Mouse (Mus musculus): ENCODE data around the gene Duxbl3.
A peak's percentile ranks its signal among the peaks of the same experiment; 100 is the strongest.
"Not testable (repeated sequence)": the region's sequence is repeated elsewhere in the genome, so short reads cannot be mapped to it uniquely, and the experiment has no call there.

The Duxbl3 gene

DNA sequence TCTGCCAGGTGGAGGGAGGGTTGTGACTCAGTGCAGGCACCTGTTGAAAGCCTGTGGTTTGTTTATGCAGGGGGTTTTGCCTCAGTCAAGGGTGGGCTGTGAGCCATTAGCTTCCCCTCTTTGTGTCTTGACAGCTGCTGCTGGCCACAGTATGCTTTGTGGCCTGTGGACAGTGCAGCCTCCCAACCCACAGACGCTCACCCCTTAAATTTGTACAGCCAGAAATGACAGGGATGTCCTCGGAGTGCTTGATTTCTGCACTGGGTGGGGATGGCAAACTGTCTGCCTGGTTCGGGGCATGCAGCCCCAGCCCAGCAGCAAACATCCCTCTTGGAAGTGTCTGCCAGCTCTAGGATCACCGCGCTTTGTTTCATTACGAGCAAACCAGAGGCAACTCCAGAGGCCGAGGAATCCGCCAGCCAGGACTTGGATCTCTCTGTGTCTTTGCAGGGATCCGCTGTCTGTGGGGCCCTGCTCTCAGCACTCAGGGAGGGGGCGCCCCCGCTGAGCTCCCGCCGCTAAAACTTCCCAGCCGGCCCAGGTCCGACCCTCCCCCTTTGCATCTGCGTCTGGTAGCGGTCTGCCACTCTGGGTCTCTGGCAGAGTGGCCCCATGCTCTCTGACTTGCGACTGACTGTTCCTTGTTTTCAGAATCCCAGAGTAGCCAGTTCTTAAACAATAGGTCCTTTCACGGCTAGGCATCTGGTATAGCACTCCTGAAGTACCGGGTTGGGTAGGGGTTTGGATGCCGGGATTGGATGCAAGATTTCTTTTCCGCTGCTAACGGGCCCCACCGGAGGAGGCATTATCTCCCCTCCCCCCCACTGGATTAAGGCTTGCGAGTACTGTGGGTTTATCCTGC is at the start of gene Duxbl3:
TSS of gene Duxbl3 (plus strand) at position 207 of the 862 bp plus-strand sequence.
- ATAC-seq (ENCODE audit: insufficient number of reproducible peaks, low FRiP score, low TSS enrichment), result not testable (repeated sequence)

DNA sequence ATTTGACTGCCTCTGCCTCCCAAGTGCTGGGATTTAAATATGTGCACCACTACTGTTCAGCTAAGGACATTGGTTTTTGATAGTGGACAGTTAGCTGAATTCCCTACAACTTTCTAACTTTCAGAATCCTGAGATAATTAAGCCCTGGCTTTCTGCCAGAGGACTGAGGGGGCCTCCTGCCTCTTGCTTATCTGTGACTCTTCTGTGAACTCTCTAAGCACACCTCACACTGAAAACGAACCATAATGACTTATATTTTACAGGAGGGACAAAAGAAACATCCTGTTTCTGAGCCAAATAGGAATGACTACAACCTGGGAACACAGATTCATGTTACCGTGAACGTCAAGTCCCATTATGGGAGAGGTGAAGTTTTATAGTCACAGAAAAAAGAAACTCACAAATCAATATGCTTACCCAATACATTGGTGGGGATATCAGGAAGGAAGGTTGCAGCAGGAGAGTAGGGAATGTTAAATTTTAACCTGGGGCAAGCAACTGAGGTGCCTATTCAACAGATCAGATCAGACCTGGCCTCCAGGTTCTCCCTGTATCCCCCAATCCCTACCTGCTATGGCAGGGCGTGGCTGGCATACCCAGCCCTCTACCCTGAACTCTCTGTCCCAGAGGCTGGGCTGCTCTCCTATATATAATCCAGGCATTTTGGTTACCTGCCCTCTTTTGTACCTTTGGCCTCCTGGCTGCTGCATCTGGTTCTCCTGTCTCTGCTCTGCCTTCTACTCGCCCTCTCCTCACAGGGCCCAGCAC is 41.3 kb upstream of the Duxbl3 start:
- not testable (repeated sequence) for ATAC-seq (ENCODE audit: insufficient number of reproducible peaks, low FRiP score, low TSS enrichment)

DNA sequence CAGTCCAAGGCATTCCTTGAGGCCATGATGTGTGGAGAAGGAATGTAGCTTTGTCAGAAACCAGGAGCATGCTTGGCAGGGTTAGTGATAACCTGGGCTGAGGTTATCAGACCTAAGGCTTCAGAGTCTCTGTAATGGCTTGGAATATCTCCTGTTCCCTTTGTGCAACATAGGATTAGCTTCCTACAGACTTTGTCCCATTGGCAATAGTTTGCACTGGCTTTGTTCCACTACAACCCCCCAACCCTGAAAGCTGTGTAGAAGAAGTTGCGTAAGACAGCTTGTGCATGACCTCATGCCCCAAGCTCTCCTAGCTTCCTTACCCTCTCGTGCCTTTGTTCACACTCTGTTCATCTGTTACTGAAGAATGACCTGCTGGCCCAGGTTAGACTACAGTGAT is 20.6 kb upstream of the Duxbl3 start:
- ATAC-seq (ENCODE audit: insufficient number of reproducible peaks, low FRiP score, low TSS enrichment), result not testable (repeated sequence)

DNA sequence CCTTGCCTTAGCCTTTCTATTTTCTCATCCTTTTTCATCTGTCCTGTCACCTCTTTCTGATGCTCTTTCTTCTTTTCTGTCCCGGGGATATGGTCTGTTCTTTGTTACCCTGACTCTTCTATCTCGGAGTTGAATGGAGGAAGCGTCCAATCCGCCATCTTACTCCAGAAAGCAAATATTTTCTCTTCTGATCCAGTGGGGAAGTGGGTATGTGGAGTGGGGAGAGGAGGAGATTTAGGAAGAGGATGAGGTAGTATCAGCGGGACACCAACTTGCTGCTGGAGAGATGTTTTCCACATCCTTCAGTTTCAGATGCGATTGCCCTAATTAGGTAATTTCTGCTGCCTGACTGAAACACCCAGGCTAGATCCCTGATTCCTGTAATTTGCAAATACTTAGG is 967 bp downstream of the Duxbl3 start:
- not testable (repeated sequence) for ATAC-seq (ENCODE audit: insufficient number of reproducible peaks, low FRiP score, low TSS enrichment)

DNA sequence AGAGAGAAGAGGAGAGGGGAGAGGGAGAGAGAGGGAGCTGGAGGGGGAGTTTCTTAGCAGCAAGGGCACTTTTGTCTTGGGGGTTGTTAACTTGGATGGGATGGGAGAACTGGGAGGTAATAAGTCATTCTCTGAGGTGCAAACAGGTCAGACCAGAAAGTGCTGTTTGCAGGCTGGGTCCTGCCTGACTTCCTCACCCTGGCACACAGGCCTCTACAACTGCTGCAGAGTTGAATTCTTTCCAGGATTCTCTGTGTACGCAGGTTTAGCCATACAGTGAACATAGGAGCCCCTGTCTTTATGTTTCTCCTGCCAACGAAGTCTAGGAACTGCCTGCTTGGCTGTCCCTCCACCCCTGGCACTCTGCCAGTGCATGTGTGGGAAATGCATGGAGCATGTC is 29.0 kb downstream of the Duxbl3 start:
- ATAC-seq (ENCODE audit: insufficient number of reproducible peaks, low FRiP score, low TSS enrichment), result not testable (repeated sequence)

DNA sequence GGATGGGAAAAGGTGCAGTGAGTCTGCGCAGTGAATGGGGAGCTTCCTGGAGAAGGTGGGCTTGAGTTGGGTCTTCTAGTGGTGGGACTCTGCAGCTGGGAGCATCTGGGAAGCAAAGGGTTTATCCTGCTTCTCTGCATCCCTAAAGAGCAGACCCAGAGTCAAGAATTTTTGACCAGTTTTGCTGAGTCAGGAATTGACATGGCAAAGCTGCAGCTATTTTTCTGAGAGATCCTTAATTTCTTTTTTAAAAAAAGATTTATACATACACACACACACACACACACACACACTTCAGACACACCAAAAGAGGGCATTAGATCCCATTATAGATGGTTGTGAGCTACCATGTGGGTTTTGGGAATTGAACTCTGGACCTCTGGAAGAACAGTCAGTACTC is 36.1 kb downstream of the Duxbl3 start:
- ATAC-seq (ENCODE audit: insufficient number of reproducible peaks, low FRiP score, low TSS enrichment), result no peak

DNA sequence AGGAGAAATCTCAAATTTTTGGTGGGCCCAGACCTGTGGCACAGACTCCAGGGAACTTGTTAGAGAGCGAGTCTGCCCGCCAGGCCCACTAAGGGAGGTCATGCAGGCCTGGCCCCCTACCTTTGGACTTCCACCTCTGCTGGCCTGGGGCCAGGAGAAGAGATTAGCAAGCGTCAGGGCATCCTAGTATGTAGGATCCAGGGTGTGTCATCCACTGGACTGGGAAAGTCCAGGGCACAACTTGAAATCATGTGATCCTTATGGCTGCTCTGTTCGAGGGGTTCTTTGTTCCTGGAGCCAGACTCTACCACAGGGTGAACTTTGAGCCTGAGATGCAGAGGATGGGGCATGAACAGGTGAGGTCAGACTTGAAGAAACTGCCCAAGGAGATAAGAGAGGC is 39.3 kb downstream of the Duxbl3 start:
- no peak for ATAC-seq (ENCODE audit: insufficient number of reproducible peaks, low FRiP score, low TSS enrichment)

DNA sequence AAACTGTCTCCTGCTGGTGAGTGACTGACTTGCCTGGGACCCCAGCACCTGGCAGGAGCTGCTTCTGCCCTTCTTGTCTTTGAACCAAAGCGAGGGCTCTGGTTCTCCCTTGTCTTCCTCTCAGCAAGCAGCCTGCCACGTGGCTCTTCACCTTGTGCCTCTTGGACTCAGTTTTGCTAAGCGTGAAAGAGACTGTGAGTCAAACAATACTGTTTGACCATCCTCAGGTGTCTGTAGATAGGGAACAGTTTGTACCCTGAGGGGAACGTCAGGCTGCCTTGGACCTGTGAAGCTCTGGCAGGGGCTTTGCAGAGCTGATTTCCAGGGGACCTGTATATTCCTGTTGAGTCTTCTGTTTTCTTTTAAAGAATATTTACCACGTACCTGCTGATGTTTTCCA is 39.7 kb downstream of the Duxbl3 start:
- no peak for ATAC-seq (ENCODE audit: insufficient number of reproducible peaks, low FRiP score, low TSS enrichment)

DNA sequence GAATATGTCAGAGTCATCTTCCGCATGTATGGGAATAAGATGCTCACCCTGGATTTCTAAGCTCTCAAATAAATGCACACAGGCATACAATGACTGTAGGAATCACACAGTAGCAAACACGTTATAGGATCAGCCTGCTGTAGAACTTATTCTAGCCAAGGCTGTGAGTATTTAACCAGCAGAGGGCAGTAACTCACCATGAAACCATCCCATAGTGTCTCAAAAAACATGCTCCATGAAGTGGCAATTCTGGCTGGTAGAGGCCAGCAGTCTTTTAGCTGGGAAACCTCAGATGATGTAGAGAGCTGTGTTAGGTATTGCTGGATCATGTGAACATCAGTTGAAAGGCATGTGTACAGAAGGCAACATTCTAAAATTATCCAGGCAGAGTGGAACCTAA is 45.3 kb downstream of the Duxbl3 start:
- peak; percentile 42; the same call in 1 of the 2 replicates for ATAC-seq (ENCODE audit: insufficient number of reproducible peaks, low FRiP score, low TSS enrichment)

DNA sequence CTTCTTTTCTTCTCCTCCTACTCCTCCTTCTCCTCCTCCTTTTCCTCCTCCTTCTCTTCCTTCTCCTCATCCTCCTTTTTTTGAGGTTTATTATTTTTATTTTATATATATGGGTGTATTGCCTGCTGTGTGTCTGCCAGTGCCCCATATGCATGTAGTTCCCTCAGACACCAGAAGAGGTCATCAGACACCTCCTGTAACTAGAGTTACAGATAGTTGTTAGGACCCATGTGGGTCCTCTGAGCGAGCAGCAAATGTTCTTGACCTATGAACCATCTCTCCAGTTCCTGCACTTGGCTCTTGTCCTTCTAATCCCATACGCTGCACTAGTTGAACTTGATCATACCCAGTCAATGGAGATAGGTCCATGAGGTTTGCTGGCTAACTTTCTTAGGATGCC is 48.3 kb downstream of the Duxbl3 start:
- no peak for ATAC-seq (ENCODE audit: insufficient number of reproducible peaks, low FRiP score, low TSS enrichment)

DNA sequence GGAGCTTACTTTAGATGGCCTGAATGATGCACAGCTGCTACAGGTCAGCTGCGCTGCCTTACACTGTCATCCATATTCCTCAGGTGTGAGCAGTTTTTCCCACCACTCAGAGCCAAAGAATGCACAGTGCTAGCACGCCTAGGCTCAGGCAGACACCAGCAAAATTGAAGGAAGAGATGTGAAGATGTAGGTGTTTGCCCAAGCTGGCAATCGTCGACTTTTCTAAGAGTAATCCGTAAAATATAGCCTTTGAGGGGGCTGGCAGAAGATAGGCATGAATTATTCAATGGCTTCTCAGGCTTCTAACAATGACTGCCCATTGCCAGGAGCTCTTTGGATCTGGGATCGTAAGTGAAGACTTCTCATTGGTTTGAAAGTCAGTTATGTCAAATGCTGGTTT is 51.1 kb downstream of the Duxbl3 start:
- no peak for ATAC-seq (ENCODE audit: insufficient number of reproducible peaks, low FRiP score, low TSS enrichment)

DNA sequence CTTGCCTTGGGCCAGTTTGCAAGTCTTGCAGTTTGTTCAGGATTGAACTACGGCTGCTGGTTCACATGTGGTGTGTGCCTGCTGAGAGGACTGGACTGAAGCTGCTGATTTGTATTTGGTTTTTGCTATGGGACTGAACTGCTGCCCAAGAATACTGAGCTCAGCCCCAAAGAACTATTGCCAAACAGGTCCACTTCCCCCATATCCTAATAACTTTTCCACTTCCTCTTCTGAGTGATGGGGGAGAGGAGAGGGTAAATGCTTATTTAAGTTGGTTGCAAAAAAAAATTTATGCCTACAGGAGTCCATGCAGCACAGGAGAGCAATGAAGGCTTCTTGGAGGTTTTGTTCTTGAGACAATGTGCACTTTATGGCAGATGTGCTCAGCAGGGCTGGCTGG is 51.7 kb downstream of the Duxbl3 start:
- ATAC-seq (ENCODE audit: insufficient number of reproducible peaks, low FRiP score, low TSS enrichment), result no peak

DNA sequence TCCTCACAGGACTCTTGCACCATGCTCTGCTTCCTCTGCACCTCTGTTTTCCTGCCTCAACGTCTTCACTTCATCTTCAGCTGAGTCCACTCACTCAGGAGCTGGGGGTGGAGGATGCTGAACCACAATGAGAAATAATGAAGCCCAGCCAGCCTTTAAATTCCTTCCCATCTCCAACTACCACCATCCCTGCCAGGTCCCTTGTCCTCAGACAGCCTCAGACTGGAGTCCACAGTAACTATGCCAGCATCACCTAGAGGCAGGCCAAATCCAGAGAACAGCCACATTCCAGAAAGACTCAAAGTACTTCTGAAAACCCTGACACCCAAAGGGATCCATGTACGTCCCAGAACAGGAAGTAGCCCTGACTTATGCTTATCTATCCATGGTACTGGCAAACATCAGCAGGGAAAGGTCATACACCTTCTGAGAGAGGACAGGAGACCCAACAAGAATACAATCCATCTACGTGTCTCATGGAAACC is 58.5 kb downstream of the Duxbl3 start:
- no peak for ATAC-seq (ENCODE audit: insufficient number of reproducible peaks, low FRiP score, low TSS enrichment)

Data from cerebellum, adult (tissue).